Mouse (Mus musculus): ENCODE data around the gene Ntrk3. TPM values are rescaled to one million over a fixed set of nuclear protein-coding genes. Genes with fewer than 3 reads are reported as not detected.

The Ntrk3 gene
- polyA plus RNA-seq, 1 experiment from 2014 or later, result 18.3 TPM

GRCm38 (mm10) chr7:78530286-78530685, 207.5 kb downstream of the Ntrk3 start:
- no peaks in the 10 kb centered on the region for H3K9me3 ChIP-seq
- 43% methylated on average over 6 of the region's 6 CpGs for WGBS
- H3K27me3 ChIP-seq, result no peaks in the 10 kb centered on the region
- H3K9ac ChIP-seq (replicated peaks), result no peak overlapping the region
- no peaks in the 10 kb centered on the region for H3K36me3 ChIP-seq
- no peak overlapping the region for H3K4me2 ChIP-seq (replicated peaks)
- H3K27ac ChIP-seq, result no peak overlapping the region
- no peak for ATAC-seq
- H3K4me1 ChIP-seq (replicated peaks), result peaks cover 19% of the 10 kb centered on the region
- H3K4me3 ChIP-seq (replicated peaks), result no peak overlapping the region

- Histone ChIP-seq H3K27me3 (no peaks in the 10 kb centered on the region), H3K36me3 (no peaks in the 10 kb centered on the region), H3K9ac (replicated peaks) (no peak overlapping the region), H3K4me2 (replicated peaks) (no peak overlapping the region), H3K4me1 (replicated peaks) (peaks cover 23% of the 10 kb centered on the region), H3K27ac (no peak overlapping the region), H3K9me3 (no peaks in the 10 kb centered on the region), H3K4me3 (replicated peaks) (no peak overlapping the region)
- ATAC-seq, result no peak
- WGBS, result 75% methylated on average over 3 of the region's 3 CpGs
Observed at GRCm38 (mm10) chr7:78528008-78528407, 209.8 kb downstream of the Ntrk3 start.

GRCm38 (mm10) chr7:78527564-78527963, 210.2 kb downstream of the Ntrk3 start:
- H3K9me3 ChIP-seq, result no peaks in the 10 kb centered on the region
- H3K9ac ChIP-seq (replicated peaks), result no peak overlapping the region
- no peak for ATAC-seq
- H3K27ac ChIP-seq, result no peak overlapping the region; the same call in 1 of the 2 replicates
- H3K27me3 ChIP-seq, result no peaks in the 10 kb centered on the region
- 38% methylated on average over 4 of the region's 4 CpGs for WGBS
- no peak overlapping the region for H3K4me3 ChIP-seq (replicated peaks)
- no peaks in the 10 kb centered on the region for H3K36me3 ChIP-seq
- peaks cover 23% of the 10 kb centered on the region for H3K4me1 ChIP-seq (replicated peaks)
- no peak overlapping the region for H3K4me2 ChIP-seq (replicated peaks)

GRCm38 (mm10) chr7:78520243-78520927, 217.4 kb downstream of the Ntrk3 start:
- H3K9ac ChIP-seq (replicated peaks), result no peak overlapping the region
- peaks cover 14% of the 10 kb centered on the region; the same call in 1 of the 2 replicates for H3K36me3 ChIP-seq
- H3K27ac ChIP-seq, result no peak overlapping the region
- H3K4me1 ChIP-seq (replicated peaks), result peaks cover 6% of the 10 kb centered on the region; the same call in 1 of the 2 replicates
- ATAC-seq, result no peak
- H3K27me3 ChIP-seq, result no peaks in the 10 kb centered on the region
- 90% methylated on average over 9 of the region's 9 CpGs for WGBS
- H3K4me3 ChIP-seq (replicated peaks), result no peak overlapping the region
- no peaks in the 10 kb centered on the region for H3K9me3 ChIP-seq
- H3K4me2 ChIP-seq (replicated peaks), result no peak overlapping the region

GRCm38 (mm10) chr7:78519689-78520088, 218.1 kb downstream of the Ntrk3 start:
- Histone ChIP-seq H3K9ac (replicated peaks) (no peak overlapping the region), H3K27ac (no peak overlapping the region)

GRCm38 (mm10) chr7:78518760-78519363, 218.9 kb downstream of the Ntrk3 start:
- H3K27me3 ChIP-seq, result no peaks in the 10 kb centered on the region
- no peak for ATAC-seq
- no peaks in the 10 kb centered on the region for H3K9me3 ChIP-seq
- H3K9ac ChIP-seq (replicated peaks), result no peak overlapping the region
- H3K4me1 ChIP-seq (replicated peaks), result 0 out of 2 replicates have a peak, but pooled peaks cover 3% of the 10 kb centered on the region
- H3K36me3 ChIP-seq, result peaks cover 21% of the 10 kb centered on the region; the same call in 1 of the 2 replicates
- H3K4me2 ChIP-seq (replicated peaks), result no peak overlapping the region
- no peak overlapping the region for H3K4me3 ChIP-seq (replicated peaks)
- WGBS, result 89% methylated on average over 5 of the region's 5 CpGs
- H3K27ac ChIP-seq, result no peak overlapping the region

More at GRCm38 (mm10) chr7:78519689-78520088, 218.1 kb downstream of the Ntrk3 start:
- no peaks in the 10 kb centered on the region for H3K9me3 ChIP-seq
- peaks cover 4% of the 10 kb centered on the region; the same call in 1 of the 2 replicates for H3K4me1 ChIP-seq (replicated peaks)
- H3K36me3 ChIP-seq, result peaks cover 20% of the 10 kb centered on the region; the same call in 1 of the 2 replicates
- no peaks in the 10 kb centered on the region for H3K27me3 ChIP-seq
- H3K4me3 ChIP-seq (replicated peaks), result no peak overlapping the region
- 92% methylated on average over 3 of the region's 3 CpGs for WGBS
- no peak for ATAC-seq
- no peak overlapping the region for H3K4me2 ChIP-seq (replicated peaks)

GRCm38 (mm10) chr7:78515042-78515609, 222.7 kb downstream of the Ntrk3 start:
- Histone ChIP-seq H3K9ac (replicated peaks) (no peak overlapping the region), H3K4me3 (replicated peaks) (no peak overlapping the region), H3K27ac (no peak overlapping the region), H3K4me2 (replicated peaks) (no peak overlapping the region), H3K9me3 (no peaks in the 10 kb centered on the region), H3K36me3 (peaks cover 21% of the 10 kb centered on the region; the same call in 1 of the 2 replicates), H3K4me1 (replicated peaks) (0 out of 2 replicates have a peak, but pooled peaks cover 3% of the 10 kb centered on the region), H3K27me3 (no peaks in the 10 kb centered on the region)
- ATAC-seq, result no peak
- 85% methylated on average over 7 of the region's 7 CpGs for WGBS

- Histone ChIP-seq H3K27me3 (no peaks in the 10 kb centered on the region), H3K9ac (replicated peaks) (no peak overlapping the region), H3K9me3 (no peaks in the 10 kb centered on the region), H3K36me3 (peaks cover 4% of the 10 kb centered on the region; the same call in 1 of the 2 replicates), H3K4me1 (replicated peaks) (no peaks in the 10 kb centered on the region), H3K27ac (no peak overlapping the region), H3K4me2 (replicated peaks) (no peak overlapping the region), H3K4me3 (replicated peaks) (no peak overlapping the region)
- WGBS, result 84% methylated on average over 2 of the region's 2 CpGs
- no peak for ATAC-seq
Observed at GRCm38 (mm10) chr7:78507032-78507611, 230.7 kb downstream of the Ntrk3 start.

- Histone ChIP-seq H3K27me3 (no peaks in the 10 kb centered on the region), H3K9ac (replicated peaks) (no peak overlapping the region), H3K4me2 (replicated peaks) (no peak overlapping the region), H3K36me3 (no peaks in the 10 kb centered on the region), H3K4me3 (replicated peaks) (no peak overlapping the region), H3K27ac (no peak overlapping the region), H3K4me1 (replicated peaks) (no peaks in the 10 kb centered on the region; the same call in 1 of the 2 replicates), H3K9me3 (no peaks in the 10 kb centered on the region)
- ATAC-seq, result no peak
- WGBS, result 81% methylated on average over 5 of the region's 5 CpGs
Observed at GRCm38 (mm10) chr7:78500863-78501262, 236.9 kb downstream of the Ntrk3 start.

- WGBS, result 83% methylated on average over 1 of the region's 1 CpGs
- no peaks in the 10 kb centered on the region; the same call in 1 of the 2 replicates for H3K4me1 ChIP-seq (replicated peaks)
- ATAC-seq, result no peak
- no peaks in the 10 kb centered on the region for H3K27me3 ChIP-seq
- H3K36me3 ChIP-seq, result no peaks in the 10 kb centered on the region
- H3K4me3 ChIP-seq (replicated peaks), result no peak overlapping the region
- H3K9me3 ChIP-seq, result no peaks in the 10 kb centered on the region
- no peak overlapping the region for H3K9ac ChIP-seq (replicated peaks)
- no peak overlapping the region for H3K4me2 ChIP-seq (replicated peaks)
- H3K27ac ChIP-seq, result no peak overlapping the region
Observed at GRCm38 (mm10) chr7:78499970-78500369, 237.8 kb downstream of the Ntrk3 start.

- no peak overlapping the region for H3K4me2 ChIP-seq (replicated peaks)
- WGBS, result 88% methylated on average over 4 of the region's 4 CpGs
- H3K9ac ChIP-seq (replicated peaks), result no peak overlapping the region
- no peak for ATAC-seq
- H3K27ac ChIP-seq, result no peak overlapping the region
- no peaks in the 10 kb centered on the region for H3K27me3 ChIP-seq
- no peaks in the 10 kb centered on the region for H3K9me3 ChIP-seq
- no peaks in the 10 kb centered on the region; the same call in 1 of the 2 replicates for H3K4me1 ChIP-seq (replicated peaks)
- no peaks in the 10 kb centered on the region for H3K36me3 ChIP-seq
- no peak overlapping the region for H3K4me3 ChIP-seq (replicated peaks)
Observed at GRCm38 (mm10) chr7:78498356-78498755, 239.5 kb downstream of the Ntrk3 start.

- no peak overlapping the region for H3K4me3 ChIP-seq (replicated peaks)
Observed at GRCm38 (mm10) chr7:78497819-78498218, 240.0 kb downstream of the Ntrk3 start.

More at GRCm38 (mm10) chr7:78497819-78498218, 240.0 kb downstream of the Ntrk3 start:
- Histone ChIP-seq H3K36me3 (no peaks in the 10 kb centered on the region), H3K9me3 (no peaks in the 10 kb centered on the region), H3K27me3 (no peaks in the 10 kb centered on the region), H3K4me1 (replicated peaks) (no peaks in the 10 kb centered on the region; the same call in 1 of the 2 replicates), H3K9ac (replicated peaks) (no peak overlapping the region), H3K4me2 (replicated peaks) (no peak overlapping the region), H3K27ac (no peak overlapping the region)
- 55% methylated on average over 7 of the region's 7 CpGs for WGBS
- ATAC-seq, result no peak
